Mouse (Mus musculus): ENCODE data around the gene Nsf.

Nsf gene

GRCm38 (mm10) chr11:103915686-103916085 is 38.2 kb downstream of the Nsf start:
- TF ChIP-seq GATA4 (IDR thresholded peaks at IDR 0.05; ENCODE audit: insufficient replicate concordance, low read length): no peak

GRCm38 (mm10) chr11:103910993-103911585 is 42.8 kb downstream of the Nsf start:
- TF ChIP-seq GATA4 (IDR thresholded peaks at IDR 0.05; ENCODE audit: insufficient replicate concordance, low read length): no peak

GRCm38 (mm10) chr11:103910531-103910930 is 43.3 kb downstream of the Nsf start:
- no peak for TF ChIP-seq GATA4 (IDR thresholded peaks at IDR 0.05; ENCODE audit: insufficient replicate concordance, low read length)

GRCm38 (mm10) chr11:103909809-103910208 is 44.0 kb downstream of the Nsf start:
- no peak for TF ChIP-seq GATA4 (IDR thresholded peaks at IDR 0.05; ENCODE audit: insufficient replicate concordance, low read length)

GRCm38 (mm10) chr11:103909396-103909795 is 44.5 kb downstream of the Nsf start:
- TF ChIP-seq GATA4 (IDR thresholded peaks at IDR 0.05; ENCODE audit: insufficient replicate concordance, low read length): no peak

- TF ChIP-seq GATA4 (IDR thresholded peaks at IDR 0.05; ENCODE audit: insufficient replicate concordance, low read length): no peak
Measured at GRCm38 (mm10) chr11:103906051-103906719, 47.7 kb downstream of the Nsf start.

- TF ChIP-seq GATA4 (IDR thresholded peaks at IDR 0.05; ENCODE audit: insufficient replicate concordance, low read length): no peak
Measured at GRCm38 (mm10) chr11:103905506-103905905, 48.4 kb downstream of the Nsf start.

GRCm38 (mm10) chr11:103901581-103901966 is 52.3 kb downstream of the Nsf start:
- TF ChIP-seq GATA4 (IDR thresholded peaks at IDR 0.05; ENCODE audit: insufficient replicate concordance, low read length): no peak

- no peak for TF ChIP-seq GATA4 (IDR thresholded peaks at IDR 0.05; ENCODE audit: insufficient replicate concordance, low read length)
Measured at GRCm38 (mm10) chr11:103900803-103901580, 52.9 kb downstream of the Nsf start.

- TF ChIP-seq GATA4 (IDR thresholded peaks at IDR 0.05; ENCODE audit: insufficient replicate concordance, low read length): no peak
Measured at GRCm38 (mm10) chr11:103896966-103897750, 56.7 kb downstream of the Nsf start.

- no peak for TF ChIP-seq GATA4 (IDR thresholded peaks at IDR 0.05; ENCODE audit: insufficient replicate concordance, low read length)
Measured at GRCm38 (mm10) chr11:103896056-103896455, 57.8 kb downstream of the Nsf start.

- TF ChIP-seq GATA4 (IDR thresholded peaks at IDR 0.05; ENCODE audit: insufficient replicate concordance, low read length): no peak
Measured at GRCm38 (mm10) chr11:103892831-103893230, 61.0 kb downstream of the Nsf start.

GRCm38 (mm10) chr11:103891781-103892180 is 62.1 kb downstream of the Nsf start:
- no peak for TF ChIP-seq GATA4 (IDR thresholded peaks at IDR 0.05; ENCODE audit: insufficient replicate concordance, low read length)

- TF ChIP-seq GATA4 (IDR thresholded peaks at IDR 0.05; ENCODE audit: insufficient replicate concordance, low read length): no peak
Measured at GRCm38 (mm10) chr11:103890337-103891186, 63.3 kb downstream of the Nsf start.
